Mouse (Mus musculus): ENCODE data around the gene Cfdp1.
A peak's percentile ranks its signal among the peaks of the same experiment; 100 is the strongest.

Gene Cfdp1

DNA sequence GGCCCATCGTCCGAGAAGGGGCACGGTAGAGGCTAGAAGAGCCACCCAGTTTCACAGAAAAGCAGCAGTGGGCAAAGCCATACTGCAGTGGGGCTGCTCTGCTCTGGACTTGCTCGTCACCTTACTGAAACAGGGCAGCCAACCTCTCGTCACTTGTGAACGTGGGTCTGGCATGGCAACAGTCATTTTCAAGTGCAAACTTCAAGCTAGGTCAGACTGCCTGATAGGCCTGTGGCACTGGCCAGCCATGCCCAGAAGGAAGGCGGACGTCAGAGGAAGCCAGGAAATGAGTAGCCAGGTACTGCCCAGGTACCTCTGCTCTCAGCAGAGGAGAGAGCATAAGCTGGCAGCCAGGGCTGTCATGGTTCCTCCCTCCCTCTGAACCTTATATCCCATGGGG is 113.1 kb downstream of the Cfdp1 start:
- DNase-seq (ENCODE audit: low spot score in 2 of 2) = no peak

DNA sequence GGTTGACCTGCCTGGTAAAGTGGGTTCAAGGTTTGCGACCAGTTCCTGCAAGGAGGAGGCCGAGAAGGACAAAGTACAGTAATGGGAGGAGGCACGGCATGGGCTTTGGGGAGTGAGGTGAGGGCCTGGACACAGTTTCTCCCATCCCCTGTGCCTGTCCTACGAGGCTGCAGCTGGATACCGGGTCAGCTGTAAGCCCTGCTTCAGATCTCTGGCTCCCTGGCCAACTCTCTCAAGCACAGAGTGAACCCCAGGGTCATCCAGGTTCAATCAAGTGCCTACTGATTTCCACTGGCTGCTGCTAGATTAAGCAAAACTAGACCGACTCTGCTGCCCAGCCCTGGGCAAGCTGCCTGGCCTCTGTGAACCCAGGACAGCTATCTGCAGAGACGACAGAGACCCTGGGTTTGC is 113.8 kb downstream of the Cfdp1 start:
- no peak for DNase-seq (ENCODE audit: low spot score in 2 of 2)

DNA sequence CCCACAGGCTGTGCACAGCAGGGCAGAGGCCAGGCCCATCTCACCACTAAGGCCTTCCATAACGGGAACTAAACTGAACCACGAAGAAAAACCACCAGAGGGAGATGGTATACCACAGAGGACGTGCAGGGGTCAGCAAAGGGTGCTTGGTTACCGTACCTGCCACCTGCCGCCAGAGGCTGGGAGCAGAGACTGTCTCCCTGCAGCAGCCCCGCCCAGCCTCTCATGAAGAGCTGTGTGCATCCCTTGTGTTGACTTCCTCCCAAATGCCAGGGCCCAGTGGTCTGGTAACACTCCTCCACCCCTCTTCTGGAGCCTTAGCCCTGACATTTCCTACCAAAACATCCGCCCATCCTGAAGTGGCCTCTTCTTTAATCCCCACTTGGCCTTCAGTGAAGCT is 114.5 kb downstream of the Cfdp1 start:
- DNase-seq (ENCODE audit: low spot score in 2 of 2) = no peak

DNA sequence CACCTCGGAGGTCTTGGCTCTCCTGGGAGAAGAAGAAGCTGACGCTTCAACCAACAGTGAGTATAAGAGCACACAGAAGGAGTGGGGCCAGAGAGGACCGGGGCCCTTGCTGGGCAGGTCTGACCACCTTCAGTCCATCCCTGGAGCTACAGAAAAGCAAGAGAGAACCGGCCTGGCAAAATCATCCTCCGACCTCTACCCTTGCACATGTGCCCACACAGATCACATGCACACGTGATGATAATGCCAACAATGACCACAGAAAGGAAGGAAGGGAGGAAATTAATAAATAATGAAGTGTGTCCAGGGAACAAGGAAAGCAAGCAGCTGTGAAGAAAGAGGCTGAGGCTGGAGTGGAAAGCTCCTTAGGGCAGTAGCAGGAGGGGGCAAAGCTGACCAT is 115.2 kb downstream of the Cfdp1 start:
- DNase-seq (ENCODE audit: low spot score in 2 of 2) = no peak

DNA sequence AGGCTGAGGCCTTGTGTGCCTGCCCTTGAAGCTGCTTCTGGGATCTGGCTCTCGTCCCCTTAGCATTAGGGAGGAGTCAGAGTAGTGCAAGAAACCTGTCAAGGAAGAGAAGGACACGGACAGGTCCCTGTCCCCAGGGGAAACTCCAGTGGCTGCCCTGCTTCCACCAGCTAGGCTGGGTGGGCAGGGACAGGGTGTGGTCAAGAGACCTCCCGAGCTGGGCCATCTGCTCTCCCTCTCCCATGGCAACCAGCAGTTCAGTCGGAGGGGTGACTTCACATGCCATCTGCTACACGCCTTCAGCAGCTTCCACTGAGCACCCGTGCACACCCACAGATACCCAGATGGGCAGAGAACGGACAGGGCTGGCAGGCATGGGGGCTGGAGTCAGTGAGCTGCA is 117.8 kb downstream of the Cfdp1 start:
- DNase-seq (ENCODE audit: low spot score in 2 of 2) = peak; percentile 34 to 55

DNA sequence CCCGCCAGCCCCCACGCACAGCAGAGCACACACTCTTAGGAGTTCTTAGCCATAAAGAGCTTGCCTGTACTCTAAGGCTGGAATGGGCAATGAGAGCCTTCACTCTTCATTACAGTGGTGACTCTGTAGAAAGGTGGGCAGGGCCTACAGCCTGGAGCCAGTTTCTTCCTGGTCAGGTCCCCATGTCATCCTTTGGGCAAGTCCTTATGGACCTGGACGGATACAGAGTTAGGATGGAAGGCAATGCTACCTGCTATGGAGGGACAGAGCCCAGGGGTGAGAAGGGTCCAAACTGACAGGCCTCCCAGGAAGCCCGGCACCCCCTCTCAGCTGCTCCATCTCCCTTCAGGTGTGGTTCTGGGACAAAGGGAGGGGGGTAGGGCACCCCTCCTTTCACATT is 118.3 kb downstream of the Cfdp1 start:
- DNase-seq (ENCODE audit: low spot score in 2 of 2) = no peak

DNA sequence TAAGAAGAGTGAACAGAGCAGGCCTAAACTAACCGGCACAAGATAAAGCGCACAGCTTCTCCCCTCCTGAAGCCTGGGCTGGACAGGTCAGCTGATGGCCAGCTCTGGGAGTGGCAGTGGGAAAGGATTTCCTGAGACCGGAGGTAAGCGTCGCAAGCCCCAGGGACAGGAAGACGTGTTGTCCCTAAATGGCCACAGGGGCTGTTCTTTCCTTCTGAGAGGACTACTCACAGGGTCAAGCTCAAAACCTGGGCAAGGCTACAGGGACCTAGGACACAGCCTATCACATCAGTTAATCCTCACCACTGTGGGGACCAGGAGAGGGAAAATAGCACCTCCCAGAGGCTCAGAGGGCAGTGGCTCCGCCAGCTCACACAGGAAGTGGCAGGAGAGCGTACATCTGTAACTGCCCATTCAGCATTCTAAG is 118.7 kb downstream of the Cfdp1 start:
- peak in 1 of 2 experiments; percentile 18 for DNase-seq (ENCODE audit: low spot score in 2 of 2)

DNA sequence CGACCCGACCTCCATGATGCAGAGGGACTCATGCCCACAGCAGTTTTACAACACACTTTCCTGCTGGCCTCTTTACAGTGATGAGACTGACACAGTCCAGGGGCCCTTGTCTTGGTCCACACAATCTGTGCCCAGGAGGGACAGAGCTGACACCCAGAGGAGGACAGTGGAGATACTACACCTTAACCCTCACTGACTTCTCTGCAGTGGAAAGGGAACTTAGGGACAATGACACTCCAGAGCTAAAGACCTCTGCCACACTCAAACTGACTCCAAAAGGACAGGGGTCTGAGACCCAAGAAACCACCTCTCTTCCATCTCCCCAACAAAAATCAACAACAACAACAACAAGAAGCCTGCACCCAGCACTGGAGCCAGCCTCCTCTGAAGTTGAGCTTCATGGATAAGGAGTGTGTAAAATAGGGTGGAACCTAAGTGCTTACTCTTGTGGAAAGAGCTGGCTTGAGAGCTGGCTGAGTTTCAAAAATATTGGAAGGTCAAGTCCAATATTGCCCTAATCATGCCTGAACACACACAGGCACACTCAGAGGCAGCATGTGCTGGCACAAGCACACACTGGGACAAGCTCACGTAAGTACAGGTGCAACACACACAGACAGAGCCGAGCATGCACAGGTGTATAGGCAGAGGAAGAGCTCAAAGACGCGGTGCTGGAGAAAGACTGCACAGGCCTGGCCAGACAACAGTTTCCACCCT is 119.7 kb downstream of the Cfdp1 start:
- DNase-seq (ENCODE audit: low spot score in 2 of 2) = no peak

DNA sequence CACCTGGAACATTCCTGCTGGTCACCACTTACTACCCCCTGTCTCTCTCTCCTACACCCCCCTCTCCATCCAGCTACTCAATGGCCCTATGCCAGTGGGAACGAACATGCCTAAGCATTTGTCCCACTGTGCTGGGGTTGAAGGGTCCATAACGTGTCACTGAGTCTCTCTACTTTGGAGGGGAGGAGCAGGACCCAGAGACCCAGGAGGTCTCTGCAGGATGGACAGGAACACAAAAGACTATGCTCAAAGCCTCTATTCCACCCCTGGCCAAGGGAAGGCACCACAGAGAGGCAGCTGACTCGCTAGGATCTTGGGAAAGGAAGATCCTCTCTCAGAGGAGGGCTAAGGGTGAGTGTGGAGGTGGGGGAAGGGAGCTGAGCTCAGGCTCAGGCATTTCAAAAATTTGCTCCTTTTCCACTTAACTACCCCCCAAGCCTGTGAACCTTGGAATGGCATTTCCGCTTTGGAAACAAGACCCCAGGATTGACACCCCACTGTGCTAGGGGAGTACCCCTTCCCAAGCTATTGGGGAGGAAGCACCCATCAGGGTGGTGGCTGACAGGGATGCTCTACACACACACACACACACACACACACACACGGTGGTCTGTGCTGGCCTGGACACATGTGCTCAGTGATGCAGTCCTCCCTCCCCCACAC is 120.4 kb downstream of the Cfdp1 start:
- no peak for DNase-seq (ENCODE audit: low spot score in 2 of 2)

DNA sequence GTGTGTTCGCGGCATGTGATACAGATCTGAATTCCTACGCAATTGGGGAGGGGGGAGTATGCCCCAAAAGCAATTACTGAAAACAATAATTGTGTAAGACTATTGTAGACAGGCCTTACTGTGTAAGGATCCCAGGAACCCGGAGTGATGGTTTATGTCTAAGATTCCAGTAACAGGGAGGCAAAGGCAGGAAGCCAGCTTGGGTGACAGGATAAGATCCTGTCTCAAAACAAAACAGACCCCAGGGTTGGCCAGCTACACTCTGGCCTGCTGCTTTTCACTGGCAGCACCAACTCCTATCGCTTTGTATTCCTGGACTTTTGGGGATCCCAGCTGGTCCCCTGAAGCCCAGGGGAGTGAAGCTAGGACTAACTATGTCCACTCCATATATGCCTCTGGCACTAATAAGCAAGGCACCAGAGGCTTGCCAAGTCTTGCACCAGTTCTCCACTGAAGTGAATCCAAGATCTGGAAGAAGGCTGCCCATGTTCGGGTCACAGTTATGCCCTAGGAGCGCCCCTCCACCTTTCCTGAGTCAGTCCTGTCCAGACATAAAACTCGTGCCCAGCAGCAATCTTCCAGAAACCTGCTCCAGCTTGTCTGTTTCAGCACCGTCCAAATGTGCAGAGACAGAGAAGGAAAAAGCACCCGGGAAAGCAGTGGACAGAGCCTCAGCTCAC is 121.5 kb downstream of the Cfdp1 start:
- no peak for DNase-seq (ENCODE audit: low spot score in 2 of 2)

DNA sequence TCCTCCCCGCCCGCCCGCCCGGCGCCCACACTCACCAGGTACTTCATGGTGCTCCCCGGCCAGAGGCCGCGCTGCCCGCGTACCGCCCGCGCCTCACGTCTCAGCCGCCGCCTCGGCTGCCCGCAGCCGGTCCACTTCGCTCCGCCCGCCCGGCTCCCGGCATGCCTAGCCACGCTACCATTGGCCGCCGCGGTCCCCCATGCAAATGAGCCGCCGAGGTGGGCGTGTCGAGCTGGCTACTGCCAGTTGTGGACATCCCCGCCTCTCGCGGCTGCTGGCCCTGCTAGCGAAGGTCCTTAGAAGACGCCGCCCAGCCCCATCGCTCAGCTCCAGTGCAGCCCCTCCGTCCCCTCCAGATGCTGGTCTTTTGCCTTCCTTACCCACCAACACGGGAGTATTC is 122.1 kb downstream of the Cfdp1 start:
- peak; percentile 88 to 94 for DNase-seq (ENCODE audit: low spot score in 2 of 2)

DNA sequence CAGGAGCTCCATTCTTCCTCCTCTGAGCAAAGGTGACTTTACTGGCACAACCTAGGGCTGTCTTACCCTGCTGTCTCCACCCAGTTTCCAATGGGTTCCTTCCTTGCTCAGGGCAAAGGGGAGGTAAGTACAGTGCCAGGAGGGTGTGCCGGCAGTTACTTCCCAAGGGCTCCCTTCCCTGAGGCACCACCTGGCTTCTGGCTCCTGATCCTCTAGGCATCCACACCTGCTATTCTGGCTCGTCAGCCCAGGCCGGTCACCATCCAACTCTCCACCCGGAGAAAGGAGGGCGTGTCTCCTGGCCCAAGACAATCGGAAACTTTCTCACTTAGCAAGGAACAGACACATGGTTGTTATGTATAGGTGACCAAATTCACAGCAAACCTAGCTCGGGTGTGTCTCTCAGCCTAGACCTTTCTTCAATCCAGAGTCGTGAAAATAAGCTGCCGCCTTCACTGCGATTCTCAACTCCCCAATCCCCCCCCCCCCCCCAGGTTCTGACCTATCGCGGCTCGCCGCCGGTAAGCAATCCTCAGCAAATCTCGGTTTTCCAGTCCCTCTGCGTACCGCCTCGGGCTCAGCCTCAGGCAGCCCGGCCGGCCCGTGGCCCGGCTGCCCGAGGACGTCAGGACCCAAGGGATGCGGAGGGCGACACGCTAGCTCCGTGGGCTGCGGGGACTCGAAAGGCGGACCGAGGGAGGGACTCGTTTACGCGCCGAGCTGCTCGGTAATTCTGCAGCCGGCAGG is 122.7 kb downstream of the Cfdp1 start:
- DNase-seq (ENCODE audit: low spot score in 2 of 2) = no peak

DNA sequence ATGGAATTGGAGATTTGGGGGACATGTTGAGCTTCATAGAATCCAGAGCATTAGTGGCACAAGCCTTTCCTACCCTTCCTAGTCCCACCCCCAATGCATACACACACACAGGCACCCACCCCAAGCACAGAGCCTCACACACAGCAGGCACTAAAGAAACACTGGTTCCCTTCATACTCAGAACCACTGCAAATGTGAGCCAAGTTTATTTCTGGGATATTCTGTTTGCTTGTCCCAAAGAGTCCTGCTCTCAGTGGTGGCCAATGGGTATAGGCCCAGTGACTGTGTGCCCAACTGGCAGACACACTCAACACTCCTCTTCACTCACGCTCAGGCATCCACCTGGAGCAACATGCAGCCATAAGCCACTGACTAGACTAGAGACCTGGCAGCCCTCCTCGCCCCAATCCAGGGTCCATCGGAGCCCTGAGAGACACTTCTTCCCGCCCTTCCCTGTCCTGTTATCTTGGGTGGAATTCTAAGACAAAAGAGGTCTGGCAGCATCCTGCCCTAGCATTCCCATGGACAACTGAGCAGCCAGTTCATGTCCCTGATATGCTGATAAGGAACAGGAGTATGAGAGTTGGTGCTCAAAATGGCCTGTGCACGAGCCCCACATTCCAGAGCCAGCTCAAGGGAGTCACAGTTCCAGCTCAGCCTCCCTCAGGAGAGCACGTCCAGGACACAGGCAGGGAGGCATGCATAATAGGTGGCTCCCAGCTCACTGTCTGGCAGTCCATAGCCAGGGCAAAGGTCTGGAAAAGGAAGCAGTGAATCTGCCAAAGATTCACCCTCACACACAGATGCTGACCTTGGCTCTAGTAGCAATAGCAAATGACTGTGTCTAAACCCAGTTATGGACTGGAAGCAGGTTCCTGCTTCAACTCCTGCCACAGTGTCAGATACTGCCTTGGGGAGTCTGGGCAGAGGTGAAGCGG is 124.6 kb downstream of the Cfdp1 start:
- no peak for DNase-seq (ENCODE audit: low spot score in 2 of 2)

DNA sequence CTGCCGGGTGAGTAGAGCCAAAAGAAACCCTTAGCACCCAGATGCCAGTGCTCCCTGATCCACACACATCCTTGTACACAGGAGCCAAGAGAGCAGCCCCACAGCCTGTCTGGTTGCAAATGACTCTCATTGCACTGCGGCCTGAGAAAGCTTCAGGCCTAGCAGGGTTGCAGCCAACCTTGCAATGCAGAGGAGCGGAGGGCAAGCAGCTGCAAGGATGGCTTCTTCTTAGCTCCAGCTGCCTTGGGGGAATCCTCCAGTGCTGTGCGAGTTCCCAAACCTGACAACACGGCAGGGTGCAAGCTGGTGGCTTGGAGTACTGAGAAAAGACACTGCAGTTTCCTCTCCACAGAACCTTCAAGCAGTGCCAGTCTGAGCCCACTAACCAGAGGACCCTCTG is 125.6 kb downstream of the Cfdp1 start:
- no peak for DNase-seq (ENCODE audit: low spot score in 2 of 2)

DNA sequence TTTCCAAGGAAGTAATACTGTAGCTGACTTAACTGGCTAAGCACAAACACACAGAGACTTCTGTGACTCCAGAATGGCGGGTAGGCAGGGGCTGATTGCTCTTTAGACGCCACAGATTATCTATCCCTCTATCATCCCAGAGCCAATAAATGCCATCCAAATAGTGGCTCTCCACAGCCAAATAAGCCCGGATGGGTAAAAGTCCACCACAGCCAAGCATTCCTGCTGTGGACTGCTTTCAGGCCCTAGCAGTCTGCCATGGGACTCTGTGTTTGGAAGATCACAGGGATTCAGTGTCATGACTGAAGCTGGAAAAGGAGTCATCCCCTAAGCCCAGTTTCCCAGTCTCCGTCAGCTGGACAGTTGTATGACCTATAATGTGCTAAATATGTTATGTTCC is 126.5 kb downstream of the Cfdp1 start:
- no peak for DNase-seq (ENCODE audit: low spot score in 2 of 2)

DNA sequence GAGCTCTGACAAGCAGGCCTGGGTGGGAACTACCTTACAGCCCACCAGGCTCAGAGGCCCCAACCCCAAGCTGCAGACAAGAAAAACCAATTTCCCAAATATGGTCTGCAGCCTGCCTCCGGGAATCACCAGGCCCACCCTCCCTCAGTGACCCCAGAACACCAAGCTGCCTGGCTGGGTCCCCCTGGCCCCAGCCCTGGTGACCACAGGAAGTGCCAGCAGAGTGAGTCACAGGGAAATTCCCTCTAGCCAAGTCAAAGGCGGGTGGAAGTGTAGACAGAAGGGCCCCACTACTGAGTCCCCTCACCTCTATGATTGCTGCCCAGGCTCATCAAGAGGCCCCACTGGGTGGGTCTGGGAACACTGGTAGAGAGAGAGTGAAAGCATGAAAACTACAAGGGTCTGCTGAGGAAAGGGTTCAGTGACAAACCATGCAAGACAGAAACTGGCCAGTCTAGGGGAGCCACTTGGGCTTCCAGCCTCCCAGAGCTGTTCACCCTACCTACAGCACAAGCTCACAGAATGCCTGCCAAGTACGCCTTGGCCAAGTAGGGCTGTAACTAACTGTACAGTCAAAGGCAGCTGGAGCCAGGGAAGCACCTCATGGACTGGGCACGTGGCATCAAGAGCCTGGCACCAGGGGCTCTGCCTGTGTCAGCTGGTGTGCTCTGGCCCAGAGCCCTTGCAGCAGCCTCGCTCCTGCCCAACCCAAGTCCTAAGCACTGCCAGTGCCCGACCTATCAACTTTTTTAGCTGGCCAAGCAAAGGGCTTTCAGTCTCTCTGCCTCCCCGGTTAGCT is 127.8 kb downstream of the Cfdp1 start:
- DNase-seq (ENCODE audit: low spot score in 2 of 2) = peak; percentile 58 to 79

DNA sequence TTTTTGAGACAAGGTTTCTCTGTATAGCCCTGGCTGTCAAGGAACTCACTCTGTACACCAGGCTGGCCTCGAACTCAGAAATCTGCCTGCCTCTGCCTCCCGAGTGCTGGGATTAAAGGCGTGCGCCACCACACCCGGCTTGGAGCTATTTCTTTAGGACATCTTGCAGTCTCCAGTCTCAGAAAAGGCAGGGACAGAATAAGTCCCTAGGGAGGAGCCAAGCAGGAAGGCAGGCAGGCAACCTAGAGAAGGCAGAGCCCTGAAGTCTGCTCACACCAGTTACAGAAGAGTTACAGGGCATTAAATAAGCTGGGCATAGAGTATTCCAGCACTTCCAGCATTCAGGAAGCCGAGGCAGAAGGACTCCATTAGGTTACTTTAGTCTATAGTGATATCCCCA is 128.8 kb downstream of the Cfdp1 start:
- no peak for DNase-seq (ENCODE audit: low spot score in 2 of 2)

DNA sequence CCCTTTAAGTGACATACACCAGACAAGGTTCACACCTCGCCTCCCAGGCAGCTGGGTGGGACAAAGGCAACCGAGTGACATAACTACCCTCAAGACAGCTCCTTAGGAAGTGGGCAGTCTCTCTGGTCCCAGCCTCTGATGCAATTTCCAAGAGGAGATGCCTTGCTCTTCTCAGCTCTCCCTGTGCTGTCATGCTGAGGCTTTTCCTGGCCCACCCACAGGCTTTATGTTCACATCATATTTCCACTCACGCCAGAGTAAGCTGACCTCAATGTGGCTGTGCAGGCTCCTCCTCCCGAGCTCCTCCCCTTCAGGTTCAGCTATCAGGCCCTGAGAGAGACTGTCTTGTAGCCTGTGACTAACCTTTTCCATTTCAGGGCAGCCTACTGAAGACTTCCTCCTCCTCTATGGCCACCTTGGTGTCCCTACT is 134.0 kb downstream of the Cfdp1 start:
- no peak for DNase-seq (ENCODE audit: low spot score in 2 of 2)

DNA sequence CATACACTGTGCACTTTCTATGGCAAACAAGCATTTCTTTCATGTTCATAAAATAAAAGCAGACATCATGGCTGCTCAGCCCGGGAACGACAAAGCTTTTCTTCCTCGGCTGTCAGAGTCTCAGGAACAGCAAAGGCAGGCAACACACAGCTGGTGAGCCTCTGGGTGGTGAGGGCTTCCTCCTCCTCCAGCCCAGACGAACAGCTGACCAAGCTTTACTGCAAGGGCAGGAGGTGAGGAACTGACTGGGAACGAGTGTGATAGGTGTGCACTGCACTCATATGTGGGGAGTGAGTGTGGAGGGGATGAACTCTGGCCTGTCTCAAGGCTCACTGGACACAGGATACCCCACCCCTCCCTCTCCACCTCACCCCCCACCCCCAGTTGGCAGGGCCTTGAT is 135.2 kb downstream of the Cfdp1 start:
- peak in 1 of 2 experiments; percentile 6 for DNase-seq (ENCODE audit: low spot score in 2 of 2)

All from frontal cortex, postnatal 10 days (tissue).